Mouse (Mus musculus) G1E (cell line): ENCODE measurements around the gene Pid1. TPM values are rescaled to one million over a fixed set of nuclear protein-coding genes. Genes with fewer than 3 reads are reported as not detected.

ENCODE experiments used
- ATAC-seq: 2 replicates; pipeline ENCODE4 v1.8.0; 2016; ENCODE audit warnings: mild to moderate bottlenecking; ENCODE audit not compliant: insufficient number of reproducible peaks, poor library complexity, low FRiP score, severe bottlenecking; ENCODE audit errors: extremely low read depth
- DNase-seq: peaks from one replicate; pipeline ENCODE4 v3.0.0; 2012; ENCODE audit warnings: low spot score
- H3K27me3 ChIP-seq: 2 replicates; pipeline ENCODE4 v1.6.1; 2012; ENCODE audit warnings: mild to moderate bottlenecking, low read length, inconsistent platforms; ENCODE audit not compliant: insufficient read depth
- H3K36me3 ChIP-seq: replicated peaks from 2 replicates; pipeline ENCODE3; 2012; ENCODE audit warnings: mild to moderate bottlenecking, inconsistent platforms
- H3K4me1 ChIP-seq: 2 replicates; pipeline ENCODE4 v1.6.1; 2012; ENCODE audit warnings: low read depth, low read length, inconsistent platforms, mixed read lengths; ENCODE audit not compliant: insufficient read depth
- H3K4me3 ChIP-seq: 2 replicates; pipeline ENCODE4 v1.5.1; 2012; ENCODE audit warnings: low read depth, mild to moderate bottlenecking, inconsistent platforms, low read length, moderate library complexity, mixed read lengths
- H3K9me3 ChIP-seq: replicated peaks from 2 replicates; pipeline ENCODE4 v1.6.1; 2012; ENCODE audit warnings: inconsistent platforms
- CTCF ChIP-seq: IDR thresholded peaks from 2 replicates; pipeline ENCODE4 v1.5.1; 2012; ENCODE audit warnings: low read depth, low read length, inconsistent platforms, mixed read lengths
- GATA1 ChIP-seq: IDR thresholded peaks from 2 replicates; pipeline ENCODE4 v1.6.1; 2012; ENCODE audit warnings: borderline replicate concordance, low read length, inconsistent platforms, mixed read lengths
- GATA2 ChIP-seq: IDR thresholded peaks from 2 replicates; pipeline ENCODE4 v1.6.1; 2012; ENCODE audit warnings: low read depth, low read length, inconsistent platforms, borderline replicate concordance
- POLR2AphosphoS5 ChIP-seq: IDR thresholded peaks from 2 replicates; pipeline ENCODE4 v1.6.1; 2012; ENCODE audit warnings: low read depth, low read length, inconsistent platforms; ENCODE audit not compliant: insufficient replicate concordance
- TAL1 ChIP-seq: conservative IDR thresholded peaks from 2 replicates; pipeline ENCODE4 v1.6.1; 2012; ENCODE audit warnings: low read depth, low read length, inconsistent platforms, mixed read lengths
- polyA plus RNA-seq: library from polyadenylated mRNA; stranded (reverse); fragments of >175 nt; gene quantifications from 2 replicates; pipeline ENCODE4 v1.2.3, GENCODE M21; 2012
- total RNA-seq, 2 experiments: library from RNA; stranded (forward) in 1 of 2; stranded (reverse) in 1 of 2; fragments of 200-1000 nt in 1 of 2; fragments of >200 nt in 1 of 2; fragmentation: Nextera tagmentation in 1 of 2; gene quantifications; 2 replicates each; pipeline ENCODE4 v1.2.3; 2014 to 2017

Gene Pid1
- total and polyA plus RNA-seq, 3 experiments = 0.33 TPM; not detected in 2

DNA sequence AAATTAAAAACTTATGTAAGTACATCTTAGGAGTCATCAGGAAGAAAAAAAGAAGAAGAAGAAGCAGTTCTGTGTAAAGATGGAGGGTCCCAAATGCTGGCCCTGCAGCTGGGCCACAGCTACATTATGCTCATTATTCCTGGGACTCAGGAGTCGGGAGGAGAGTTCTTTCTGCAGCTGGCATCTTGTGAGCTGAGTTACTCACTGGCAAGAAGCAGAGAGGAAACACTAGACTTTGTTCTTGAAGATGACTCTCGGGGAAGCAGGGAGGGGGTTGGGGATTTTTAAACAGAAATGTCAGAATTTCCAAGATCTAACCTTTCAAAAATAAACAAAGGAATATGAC lies 208.4 kb downstream of the Pid1 start:
- H3K4me3 ChIP-seq = no peak overlapping the region
- H3K4me1 ChIP-seq = no peaks in the 10 kb centered on the region
- peaks cover 48% of the 10 kb centered on the region for H3K9me3 ChIP-seq
- no peak for DNase-seq
- no peak for TF ChIP-seq POLR2AphosphoS5
- TF ChIP-seq GATA2 = no peak
- no peak for TF ChIP-seq CTCF
- TF ChIP-seq TAL1 = no peak
- no peak for TF ChIP-seq GATA1
- ATAC-seq = no peak
- H3K36me3 ChIP-seq = no peaks in the 10 kb centered on the region
- H3K27me3 ChIP-seq = no peaks in the 10 kb centered on the region

DNA sequence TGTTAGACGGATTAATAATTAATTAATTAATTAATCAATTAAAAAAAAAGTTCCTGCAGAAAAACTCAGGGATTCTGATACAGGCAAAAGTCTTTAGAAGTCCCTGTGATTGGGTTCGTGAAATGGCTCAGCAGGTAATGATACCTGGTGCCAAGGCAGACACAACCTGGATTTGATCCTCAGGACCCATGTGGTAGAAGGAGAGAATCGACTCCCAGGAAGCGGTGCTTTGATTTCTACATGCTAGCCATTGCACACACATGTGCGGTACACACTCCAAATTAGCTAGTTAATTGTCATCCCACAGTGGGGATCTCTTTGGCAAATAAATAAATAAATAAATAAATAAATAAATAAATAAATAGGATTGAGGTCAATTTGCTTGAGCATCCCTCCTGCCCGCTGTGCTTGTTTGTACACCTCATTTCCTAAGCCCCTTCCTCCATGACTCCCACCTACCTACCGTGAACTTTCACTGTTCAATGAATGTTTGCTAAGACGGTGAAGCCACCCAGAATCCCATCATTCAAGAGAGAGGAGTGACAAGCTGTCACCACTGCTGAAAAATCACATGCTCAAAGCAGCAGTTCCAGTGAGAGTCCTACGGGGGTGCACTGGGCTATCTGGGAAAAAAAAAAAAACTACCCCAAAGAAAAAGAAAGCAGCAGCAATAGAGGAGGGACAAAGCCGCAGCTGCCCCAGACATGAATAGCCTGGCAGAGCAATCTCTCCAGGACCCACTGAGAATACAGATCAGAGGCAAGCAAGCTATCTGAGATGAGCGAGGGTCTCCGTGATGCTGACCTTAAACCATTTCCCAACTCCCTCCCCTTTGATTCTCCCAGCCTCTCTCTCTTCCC lies 209.0 kb downstream of the Pid1 start:
- Histone ChIP-seq H3K4me1 (no peaks in the 10 kb centered on the region), H3K36me3 (no peaks in the 10 kb centered on the region), H3K9me3 (peaks cover 50% of the 10 kb centered on the region), H3K27me3 (no peaks in the 10 kb centered on the region), H3K4me3 (no peak overlapping the region)
- no peak for TF ChIP-seq POLR2AphosphoS5
- no peak for TF ChIP-seq TAL1
- no peak for TF ChIP-seq GATA2
- no peak for TF ChIP-seq CTCF
- no peak for TF ChIP-seq GATA1
- DNase-seq (no peak), ATAC-seq (no peak)

DNA sequence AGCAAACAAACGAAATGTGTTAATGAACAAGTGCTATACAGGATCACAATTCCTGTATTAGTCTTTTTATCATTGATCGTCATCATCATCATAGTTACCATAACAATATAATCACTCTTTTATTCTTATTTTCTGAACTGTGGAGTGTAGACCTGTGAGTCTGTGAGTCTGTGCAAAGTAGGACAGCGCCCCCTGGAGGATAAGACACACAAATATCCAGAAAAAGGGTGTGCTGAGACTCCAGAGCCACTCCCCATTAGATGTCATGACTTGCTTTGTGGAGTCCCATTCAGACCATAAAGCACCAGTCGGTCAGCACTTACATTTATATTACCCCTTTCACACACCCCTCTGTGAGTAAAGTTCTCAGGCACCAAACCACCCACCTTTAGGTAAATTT lies 210.0 kb downstream of the Pid1 start:
- Histone ChIP-seq H3K4me1 (no peaks in the 10 kb centered on the region), H3K9me3 (peaks cover 44% of the 10 kb centered on the region), H3K36me3 (no peaks in the 10 kb centered on the region), H3K27me3 (no peaks in the 10 kb centered on the region), H3K4me3 (no peak overlapping the region)
- DNase-seq = no peak
- no peak for TF ChIP-seq POLR2AphosphoS5
- no peak for TF ChIP-seq TAL1
- no peak for TF ChIP-seq GATA2
- TF ChIP-seq CTCF = no peak
- TF ChIP-seq GATA1 = no peak
- no peak for ATAC-seq

DNA sequence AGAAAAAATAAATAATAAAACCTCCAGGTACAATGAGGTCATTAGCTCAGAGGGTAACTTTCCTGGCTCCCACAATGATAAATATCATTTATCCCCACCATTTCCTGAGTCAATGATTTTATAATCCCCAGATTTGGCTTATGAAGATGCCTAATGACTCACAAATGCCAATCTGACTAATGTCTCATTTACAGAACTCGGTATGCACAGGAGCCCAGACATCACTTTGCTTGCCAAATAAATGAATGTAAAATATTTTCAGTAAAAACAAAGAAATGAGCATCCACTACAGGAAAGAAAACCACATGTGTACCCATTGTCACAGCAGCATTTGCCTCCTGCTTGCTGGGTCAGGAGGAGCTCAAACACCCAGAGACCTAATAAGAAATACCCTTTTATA lies 222.4 kb downstream of the Pid1 start:
- ATAC-seq = no peak
- Histone ChIP-seq H3K4me1 (no peaks in the 10 kb centered on the region), H3K9me3 (peaks cover 10% of the 10 kb centered on the region), H3K36me3 (no peaks in the 10 kb centered on the region), H3K27me3 (no peaks in the 10 kb centered on the region), H3K4me3 (no peak overlapping the region)
- no peak for DNase-seq
- TF ChIP-seq GATA1 (no peak), TAL1 (no peak), POLR2AphosphoS5 (no peak), CTCF (no peak), GATA2 (no peak)

DNA sequence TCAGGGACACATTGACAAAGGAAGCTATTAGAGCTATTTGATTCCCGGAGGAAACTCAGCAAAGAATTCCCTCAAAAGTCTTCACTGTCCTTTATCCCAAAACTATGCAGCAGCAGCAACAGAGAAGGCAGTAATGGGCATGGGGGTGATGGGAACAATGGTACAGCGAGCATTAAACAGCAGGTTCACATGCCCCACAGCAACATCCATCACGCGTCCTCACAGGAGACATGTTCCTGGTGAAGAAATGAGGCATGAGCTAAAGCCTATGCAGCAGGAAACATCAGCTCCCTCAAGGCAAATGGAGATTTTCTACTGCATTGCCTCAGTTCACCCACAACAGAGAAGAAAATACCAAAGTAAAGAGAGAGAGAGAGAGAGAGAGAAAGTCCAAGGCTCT lies 231.5 kb downstream of the Pid1 start:
- no peak for ATAC-seq
- DNase-seq = no peak
- H3K4me3 ChIP-seq = no peak overlapping the region
- H3K9me3 ChIP-seq = peaks cover 45% of the 10 kb centered on the region
- no peaks in the 10 kb centered on the region for H3K36me3 ChIP-seq
- H3K4me1 ChIP-seq = no peaks in the 10 kb centered on the region
- TF ChIP-seq GATA2 = no peak
- no peak for TF ChIP-seq GATA1
- no peak for TF ChIP-seq POLR2AphosphoS5
- TF ChIP-seq TAL1 = no peak
- TF ChIP-seq CTCF = no peak
- no peaks in the 10 kb centered on the region for H3K27me3 ChIP-seq

DNA sequence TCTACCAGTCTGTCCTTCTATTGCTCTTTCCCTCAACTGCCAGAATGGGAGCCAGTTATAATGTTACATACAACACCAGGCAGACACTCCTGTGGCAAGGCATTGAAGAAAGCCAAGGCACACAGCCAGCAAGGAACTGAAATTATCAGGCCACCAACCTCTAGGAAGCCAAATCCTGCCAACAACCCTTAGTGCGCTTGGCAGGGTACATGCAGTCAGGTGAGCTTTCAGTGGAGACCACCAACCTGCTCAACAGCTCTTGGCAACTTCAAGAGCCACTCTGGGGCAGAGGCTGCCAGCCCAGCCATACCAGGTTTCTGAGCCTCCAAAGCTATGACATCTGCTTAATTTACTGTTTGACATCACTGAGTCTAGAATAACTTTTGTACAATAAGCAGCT lies 232.2 kb downstream of the Pid1 start:
- Histone ChIP-seq H3K36me3 (no peaks in the 10 kb centered on the region), H3K4me1 (no peaks in the 10 kb centered on the region), H3K27me3 (no peaks in the 10 kb centered on the region), H3K9me3 (peaks cover 45% of the 10 kb centered on the region), H3K4me3 (no peak overlapping the region)
- TF ChIP-seq CTCF (no peak), TAL1 (no peak), GATA2 (no peak), GATA1 (no peak), POLR2AphosphoS5 (no peak)
- ATAC-seq (no peak), DNase-seq (no peak)

DNA sequence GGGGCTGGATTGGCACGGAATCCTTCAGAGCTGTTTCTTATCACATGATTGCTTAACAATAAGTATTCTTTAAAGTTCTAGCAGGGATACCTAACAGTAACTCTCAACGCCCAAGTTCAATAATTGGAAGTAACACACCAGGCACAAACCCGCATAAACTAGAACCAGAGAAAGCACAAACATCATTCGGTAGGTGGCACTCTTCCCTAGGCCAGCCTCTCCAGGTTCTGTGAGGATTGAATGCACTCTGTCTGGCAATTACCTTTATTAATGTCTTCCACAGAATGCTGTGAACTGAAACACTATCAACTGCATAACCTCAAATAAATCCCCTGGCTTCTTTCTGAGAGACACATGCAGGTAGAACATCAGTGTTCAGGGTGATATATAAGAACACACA lies 235.5 kb downstream of the Pid1 start:
- Histone ChIP-seq H3K4me1 (no peaks in the 10 kb centered on the region), H3K36me3 (no peaks in the 10 kb centered on the region), H3K4me3 (no peak overlapping the region), H3K9me3 (peaks cover 29% of the 10 kb centered on the region), H3K27me3 (no peaks in the 10 kb centered on the region)
- TF ChIP-seq TAL1 = no peak
- no peak for TF ChIP-seq GATA1
- TF ChIP-seq CTCF = no peak
- TF ChIP-seq POLR2AphosphoS5 = no peak
- TF ChIP-seq GATA2 = no peak
- ATAC-seq (no peak), DNase-seq (no peak)
